Mouse (Mus musculus) olfactory bulb, adult 2 months (tissue): ENCODE measurements around the gene Sdc3.

ENCODE experiments used
- CTCF ChIP-seq: fragments of 200-500 bp; IDR thresholded peaks from 2 replicates; pipeline ENCODE4 v1.5.1; 2012; ENCODE audit warnings: low read depth, mild to moderate bottlenecking, low read length, moderate library complexity; ENCODE audit not compliant: insufficient read depth
- POLR2A ChIP-seq: fragments of 200-500 bp; IDR thresholded peaks from 2 replicates; pipeline ENCODE4 v1.6.1; 2012; ENCODE audit warnings: mild to moderate bottlenecking, low read depth, low read length, moderate library complexity; ENCODE audit not compliant: insufficient read depth

DNA sequence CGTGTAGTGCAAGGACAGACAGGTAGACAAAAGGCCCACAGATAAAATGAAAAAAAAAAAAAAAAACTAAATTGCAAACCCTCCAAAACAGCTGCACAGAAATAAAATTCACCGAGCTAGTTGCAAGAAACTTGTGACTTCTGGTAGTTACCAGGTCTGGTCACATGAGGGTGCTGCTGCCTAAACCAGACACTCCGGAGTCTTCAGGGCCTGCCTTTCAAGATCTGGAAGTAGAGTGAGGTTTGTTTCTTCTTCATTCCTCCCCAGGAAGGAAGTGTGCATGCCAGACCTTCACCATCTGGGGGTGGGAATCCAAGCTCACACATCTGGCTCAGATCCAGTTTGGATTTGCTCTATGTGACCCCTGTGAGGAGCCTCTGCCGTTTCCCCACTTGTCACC lies 7.6 kb upstream of the Sdc3 start:
- no peak for TF ChIP-seq POLR2A
- no peak for TF ChIP-seq CTCF
